Mouse (Mus musculus): ENCODE measurements around the gene Myo15. TPM values are rescaled to one million over a fixed set of nuclear protein-coding genes. Genes with fewer than 3 reads are reported as not detected.
"Not testable (repeated sequence)": the region's sequence is repeated elsewhere in the genome, so short reads cannot be mapped to it uniquely, and the experiment has no call there.

Myo15 gene
- polyA plus RNA-seq (2016; fragmentation: Nextera tagmentation; extraction: Ambion mirVana) = 0.02 and 0.10 TPM in 2 replicates

GRCm38 (mm10) chr11:60469039-60469438, at the start of gene Myo15:
Gene Myo15, plus strand, starts transcription at chr11:60469339.
- Histone ChIP-seq H3K27me3 (ENCODE audit: poor library complexity, severe bottlenecking) (no peaks in the 10 kb centered on the region), H3K36me3 (replicated peaks) (peaks cover 64% of the 10 kb centered on the region), H3K4me1 (no peaks in the 10 kb centered on the region), H3K4me3 (no peak within 1 kb of the TSS), H3K27ac (no peak within 1 kb of the TSS), H3K9me3 (no peaks in the 10 kb centered on the region)
- 93% methylated on average over 3 of the region's 3 CpGs for WGBS
- no peak for DNase-seq (ENCODE audit: extremely low spot score, low spot score)

- H3K27me3 ChIP-seq (ENCODE audit: poor library complexity, severe bottlenecking) = no peaks in the 10 kb centered on the region
- 67% methylated on average over 6 of the region's 6 CpGs for WGBS
- no peak overlapping the region for H3K27ac ChIP-seq
- H3K9me3 ChIP-seq = no peaks in the 10 kb centered on the region
- DNase-seq (ENCODE audit: extremely low spot score, low spot score) = no peak
- H3K4me3 ChIP-seq = no peak overlapping the region
- peaks cover 20% of the 10 kb centered on the region for H3K4me1 ChIP-seq
- H3K36me3 ChIP-seq (replicated peaks) = peaks cover 12% of the 10 kb centered on the region
These were observed 47.0 kb upstream of the Myo15 start for GRCm38 (mm10) chr11:60422046-60422668.

DNA sequence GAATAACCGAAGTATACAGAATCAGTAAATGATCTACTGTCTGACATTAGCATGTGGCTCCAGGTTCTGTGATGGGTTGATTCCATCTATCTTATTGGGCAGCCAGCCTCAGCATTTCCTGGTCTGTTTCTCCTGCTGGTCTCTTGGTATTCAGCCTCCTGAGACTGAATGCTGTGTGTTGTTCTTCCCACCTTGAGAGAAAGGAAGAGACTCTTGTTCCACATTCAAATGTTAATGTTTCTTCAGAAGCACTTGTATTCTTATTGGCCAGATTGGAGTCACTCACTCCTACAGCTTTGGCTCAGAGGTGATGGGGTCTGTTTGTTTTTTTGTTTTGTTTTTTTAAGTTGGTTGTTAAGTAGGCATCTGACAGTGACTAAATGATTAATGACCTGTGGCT, 46.1 kb upstream of the Myo15 start:
- Histone ChIP-seq H3K27ac (no peak overlapping the region), H3K36me3 (replicated peaks) (peaks cover 19% of the 10 kb centered on the region), H3K27me3 (ENCODE audit: poor library complexity, severe bottlenecking) (no peaks in the 10 kb centered on the region), H3K9me3 (no peaks in the 10 kb centered on the region), H3K4me1 (peaks cover 15% of the 10 kb centered on the region), H3K4me3 (no peak overlapping the region)
- no peak for DNase-seq (ENCODE audit: extremely low spot score, low spot score)
- WGBS = 68% methylated on average over 1 of the region's 1 CpGs

- no peaks in the 10 kb centered on the region for H3K9me3 ChIP-seq
- WGBS = 88% methylated on average over 1 of the region's 1 CpGs
- peaks cover 46% of the 10 kb centered on the region for H3K36me3 ChIP-seq (replicated peaks)
- H3K27me3 ChIP-seq (ENCODE audit: poor library complexity, severe bottlenecking) = no peaks in the 10 kb centered on the region
- H3K4me1 ChIP-seq = no peaks in the 10 kb centered on the region
- no peak overlapping the region for H3K27ac ChIP-seq
- no peak for DNase-seq (ENCODE audit: extremely low spot score, low spot score)
- no peak overlapping the region for H3K4me3 ChIP-seq
These were observed 42.7 kb upstream of the Myo15 start for GRCm38 (mm10) chr11:60426417-60426816.

DNA sequence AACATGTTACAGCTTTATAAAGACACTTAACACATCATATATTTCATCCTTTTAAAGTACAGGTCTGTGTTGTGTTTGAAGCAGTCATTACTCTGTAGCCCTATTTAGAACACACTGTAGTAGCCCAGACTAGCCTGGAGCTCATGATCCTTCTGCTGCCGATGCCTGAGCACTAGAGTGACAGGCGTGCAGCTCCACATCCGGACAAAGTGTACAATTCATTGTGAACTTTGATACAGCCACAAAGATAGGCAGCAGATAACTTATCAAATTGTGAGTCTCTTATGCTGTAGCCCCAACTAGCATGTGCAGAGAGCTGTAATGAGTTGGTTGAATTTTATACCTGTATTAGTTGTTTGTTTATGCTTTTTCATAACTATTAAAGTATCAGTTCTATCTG, 41.5 kb upstream of the Myo15 start:
- H3K36me3 ChIP-seq (replicated peaks) = peaks cover 58% of the 10 kb centered on the region
- 95% methylated on average over 3 of the region's 3 CpGs for WGBS

GRCm38 (mm10) chr11:60433501-60433900, 35.6 kb upstream of the Myo15 start:
- Histone ChIP-seq H3K4me3 (no peak overlapping the region), H3K9me3 (no peaks in the 10 kb centered on the region), H3K27ac (no peak overlapping the region), H3K36me3 (replicated peaks) (peaks cover 95% of the 10 kb centered on the region), H3K27me3 (ENCODE audit: poor library complexity, severe bottlenecking) (no peaks in the 10 kb centered on the region), H3K4me1 (no peaks in the 10 kb centered on the region)
- DNase-seq (ENCODE audit: extremely low spot score, low spot score) = no peak

More for the DNA sequence above, 41.5 kb upstream of the Myo15 start:
- no peak overlapping the region for H3K27ac ChIP-seq
- no peaks in the 10 kb centered on the region for H3K27me3 ChIP-seq (ENCODE audit: poor library complexity, severe bottlenecking)
- DNase-seq (ENCODE audit: extremely low spot score, low spot score) = no peak
- no peaks in the 10 kb centered on the region for H3K9me3 ChIP-seq
- H3K4me3 ChIP-seq = no peak overlapping the region
- no peaks in the 10 kb centered on the region for H3K4me1 ChIP-seq

DNA sequence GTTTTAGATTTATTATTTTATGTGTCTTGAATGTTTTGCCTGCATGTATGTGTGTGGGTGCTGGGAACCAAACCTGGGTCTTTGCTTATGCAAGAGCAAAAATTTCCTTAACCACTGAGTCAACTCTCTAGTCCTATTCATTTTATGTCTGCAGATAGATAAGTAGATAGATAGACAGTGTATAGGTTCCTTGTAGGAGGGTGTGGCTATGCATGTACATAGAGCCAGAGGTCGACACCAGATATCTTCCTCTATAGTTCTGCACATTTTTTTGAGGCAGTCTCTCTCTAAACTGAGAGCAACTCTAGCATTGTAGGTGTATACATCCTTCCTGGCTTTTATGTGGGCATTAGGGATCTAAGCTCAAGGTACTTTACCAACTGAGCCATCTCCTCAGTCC, 34.0 kb upstream of the Myo15 start:
- H3K4me1 ChIP-seq = no peaks in the 10 kb centered on the region
- no peak overlapping the region for H3K4me3 ChIP-seq
- no peaks in the 10 kb centered on the region for H3K27me3 ChIP-seq (ENCODE audit: poor library complexity, severe bottlenecking)
- H3K9me3 ChIP-seq = no peaks in the 10 kb centered on the region
- no peak overlapping the region for H3K27ac ChIP-seq
- WGBS = 100% methylated on average over 1 of the region's 1 CpGs
- DNase-seq (ENCODE audit: extremely low spot score, low spot score) = no peak
- peaks cover 97% of the 10 kb centered on the region for H3K36me3 ChIP-seq (replicated peaks)

DNA sequence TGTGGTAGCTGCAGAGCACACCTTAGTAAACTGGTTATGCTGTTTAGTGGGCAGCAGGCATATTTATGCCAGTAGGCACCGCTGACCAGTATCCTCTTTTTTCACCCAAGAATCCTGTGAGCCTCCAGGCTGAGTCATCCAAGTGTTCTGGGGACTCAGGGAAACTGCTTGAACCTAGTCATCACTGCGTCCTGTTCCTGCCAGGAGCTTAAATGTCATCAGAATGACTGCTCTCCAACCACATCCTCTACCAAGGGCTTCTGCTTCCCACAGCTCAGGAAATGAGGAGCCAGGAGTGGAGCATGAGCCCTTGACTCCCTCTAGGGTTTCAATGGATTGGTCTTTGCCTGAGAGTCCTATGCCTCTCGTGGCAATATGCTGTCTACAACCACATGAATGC, 32.5 kb upstream of the Myo15 start:
- Histone ChIP-seq H3K9me3 (no peaks in the 10 kb centered on the region), H3K4me3 (no peak overlapping the region), H3K27me3 (ENCODE audit: poor library complexity, severe bottlenecking) (no peaks in the 10 kb centered on the region), H3K36me3 (replicated peaks) (peaks cover 97% of the 10 kb centered on the region), H3K27ac (no peak overlapping the region), H3K4me1 (no peaks in the 10 kb centered on the region)
- 91% methylated on average over 3 of the region's 3 CpGs for WGBS
- DNase-seq (ENCODE audit: extremely low spot score, low spot score) = no peak

GRCm38 (mm10) chr11:60439621-60440020, 29.5 kb upstream of the Myo15 start:
- not testable (repeated sequence) for H3K27ac ChIP-seq; H3K27me3 ChIP-seq (ENCODE audit: poor library complexity, severe bottlenecking); H3K4me1 ChIP-seq; DNase-seq (ENCODE audit: extremely low spot score, low spot score); H3K4me3 ChIP-seq; H3K9me3 ChIP-seq
- WGBS = 35% methylated on average over 1 of the region's 1 CpGs
- H3K36me3 ChIP-seq (replicated peaks) = peaks cover 95% of the 10 kb centered on the region

DNA sequence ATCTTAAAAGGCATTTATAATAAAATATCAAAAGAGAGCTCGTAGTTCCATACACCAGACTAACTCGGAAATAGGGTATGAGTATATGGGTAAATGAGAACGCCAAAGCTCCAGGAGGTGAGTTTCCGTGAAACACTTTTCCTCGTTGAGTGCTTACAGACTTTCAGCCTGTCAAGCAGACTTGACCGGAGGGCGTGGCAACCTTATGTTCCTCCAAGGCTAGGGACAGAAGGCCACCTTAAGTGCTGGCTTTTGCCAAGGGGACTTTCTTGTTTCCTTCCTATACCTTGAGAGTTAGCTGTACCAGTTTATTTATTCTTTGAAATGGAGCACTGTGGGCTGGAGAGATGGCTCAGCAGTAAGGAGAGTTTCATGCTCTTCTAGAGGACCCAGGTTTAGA, 29.0 kb upstream of the Myo15 start:
- H3K27me3 ChIP-seq (ENCODE audit: poor library complexity, severe bottlenecking) = no peaks in the 10 kb centered on the region
- H3K4me1 ChIP-seq = no peaks in the 10 kb centered on the region
- H3K4me3 ChIP-seq = no peak overlapping the region
- 57% methylated on average over 7 of the region's 7 CpGs for WGBS
- no peaks in the 10 kb centered on the region for H3K9me3 ChIP-seq
- peaks cover 90% of the 10 kb centered on the region for H3K36me3 ChIP-seq (replicated peaks)
- no peak overlapping the region for H3K27ac ChIP-seq
- DNase-seq (ENCODE audit: extremely low spot score, low spot score) = no peak

- Histone ChIP-seq H3K4me1 (no peaks in the 10 kb centered on the region), H3K9me3 (no peaks in the 10 kb centered on the region), H3K27ac (no peak overlapping the region), H3K27me3 (ENCODE audit: poor library complexity, severe bottlenecking) (no peaks in the 10 kb centered on the region), H3K36me3 (replicated peaks) (peaks cover 63% of the 10 kb centered on the region), H3K4me3 (no peak overlapping the region)
- DNase-seq (ENCODE audit: extremely low spot score, low spot score) = no peak
- 87% methylated on average over 6 of the region's 6 CpGs for WGBS
These were observed 26.2 kb upstream of the Myo15 start for GRCm38 (mm10) chr11:60442896-60443295.

GRCm38 (mm10) chr11:60444007-60444406, 25.1 kb upstream of the Myo15 start:
- Histone ChIP-seq H3K27ac (no peak overlapping the region), H3K9me3 (no peaks in the 10 kb centered on the region), H3K36me3 (replicated peaks) (peaks cover 52% of the 10 kb centered on the region), H3K27me3 (ENCODE audit: poor library complexity, severe bottlenecking) (no peaks in the 10 kb centered on the region), H3K4me3 (no peak overlapping the region), H3K4me1 (no peaks in the 10 kb centered on the region)
- no peak for DNase-seq (ENCODE audit: extremely low spot score, low spot score)
- 86% methylated on average over 4 of the region's 4 CpGs for WGBS

DNA sequence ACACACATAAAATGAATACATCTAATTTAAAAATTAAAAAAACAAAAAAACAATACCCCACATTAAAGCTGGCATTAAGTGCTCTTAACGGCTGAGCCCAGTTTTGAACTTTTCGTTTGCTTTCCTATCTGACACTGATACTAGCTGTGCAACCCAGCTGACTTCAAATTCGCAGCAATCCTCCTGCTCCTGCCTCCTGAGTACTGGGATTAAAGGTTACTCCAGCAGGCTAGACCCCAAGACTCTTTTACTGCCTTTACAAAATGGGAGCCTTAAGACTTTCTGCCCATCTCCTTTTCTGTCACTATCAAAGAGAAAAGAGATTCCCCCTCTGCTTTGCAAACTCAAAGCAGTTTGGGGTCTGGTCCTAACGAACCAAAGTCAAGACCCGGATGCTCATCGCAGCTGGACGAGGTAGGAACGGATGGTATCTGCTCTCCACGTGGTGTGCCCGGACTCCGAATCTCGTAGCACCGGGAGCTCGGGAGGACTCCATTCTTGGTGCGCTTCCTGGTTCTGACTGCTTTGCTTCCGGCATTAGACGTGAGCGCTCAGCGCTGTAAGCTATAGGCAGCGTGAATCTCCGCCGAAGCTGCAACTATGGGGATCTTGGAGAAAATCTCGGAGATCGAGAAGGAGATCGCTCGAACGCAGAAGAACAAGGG, 14.9 kb upstream of the Myo15 start, which contains the start of gene Drg2:
Drg2 (plus strand) TSS at position 512 of the 665 bp plus-strand sequence.
- Histone ChIP-seq H3K4me1 (peaks cover 20% of the 10 kb centered on the region), H3K27ac (peak within 1 kb of the TSS; percentile 88), H3K4me3 (peak within 1 kb of the TSS; percentile 87), H3K36me3 (replicated peaks) (peaks cover 36% of the 10 kb centered on the region), H3K27me3 (ENCODE audit: poor library complexity, severe bottlenecking) (no peaks in the 10 kb centered on the region), H3K9me3 (no peaks in the 10 kb centered on the region)
- peak; percentile 92 for DNase-seq (ENCODE audit: extremely low spot score, low spot score)
- WGBS = 5% methylated on average over 27 of the region's 27 CpGs

Measured in forebrain, embryonic 10.5 days (tissue).